Mouse (Mus musculus): ENCODE measurements around the gene Mcm6.
"Not testable (repeated sequence)": the region's sequence is repeated elsewhere in the genome, so short reads cannot be mapped to it uniquely, and the experiment has no call there.

Gene Mcm6

GRCm38 (mm10) chr1:128330313-128330712, 29.2 kb downstream of the Mcm6 start:
- no peak for DNase-seq (ENCODE audit: low spot score)

GRCm38 (mm10) chr1:128328218-128328617, 31.2 kb downstream of the Mcm6 start, which contains the start of gene Lct:
TSS of gene Lct (minus strand) at chr1:128328318.
- no peak for DNase-seq (ENCODE audit: low spot score)

DNA sequence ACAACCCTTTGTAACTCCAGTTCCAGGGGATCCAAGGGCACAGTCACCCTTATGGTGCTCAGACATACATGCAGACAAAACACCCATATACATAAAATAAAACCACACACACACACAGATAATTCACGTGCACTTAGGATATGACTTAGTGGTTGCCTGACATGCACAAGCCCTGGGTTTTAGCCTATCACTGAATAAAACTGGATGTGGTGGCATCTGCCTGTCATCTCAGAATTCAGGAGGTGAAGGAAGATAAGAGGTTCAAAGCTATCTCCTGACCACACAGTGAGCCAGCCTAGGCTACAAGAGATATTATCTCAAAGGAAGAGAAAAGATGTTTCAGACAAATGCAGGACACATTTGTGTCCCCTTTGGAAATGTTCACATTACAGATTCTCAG, 32.3 kb downstream of the Mcm6 start:
- no peak for DNase-seq (ENCODE audit: low spot score)

GRCm38 (mm10) chr1:128324776-128325175, 34.7 kb downstream of the Mcm6 start:
- no peak for DNase-seq (ENCODE audit: low spot score)

- no peak for DNase-seq (ENCODE audit: low spot score)
Measured at GRCm38 (mm10) chr1:128323026-128323643, 36.3 kb downstream of the Mcm6 start.

DNA sequence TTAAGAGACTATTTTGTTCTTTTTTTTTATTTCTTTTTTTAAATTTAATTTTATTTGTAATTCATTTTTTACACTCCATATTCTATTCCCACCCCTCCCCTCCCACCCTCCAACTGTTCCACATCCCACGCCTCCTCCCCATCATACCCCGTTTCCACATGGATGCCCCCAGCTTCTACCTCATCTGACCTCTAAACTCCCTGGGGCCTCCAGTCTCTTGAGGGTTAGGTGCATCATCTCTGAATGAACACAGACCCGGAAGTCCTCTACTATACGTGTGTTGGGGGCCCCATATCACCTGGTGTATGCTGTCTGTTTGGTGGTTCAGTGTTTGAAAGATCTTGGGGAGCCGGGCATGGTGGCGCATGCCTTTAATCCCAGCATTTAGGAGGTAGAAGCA, 40.2 kb downstream of the Mcm6 start:
- DNase-seq (ENCODE audit: low spot score) = not testable (repeated sequence)

- no peak for DNase-seq (ENCODE audit: low spot score)
Measured at GRCm38 (mm10) chr1:128314665-128315064, 44.8 kb downstream of the Mcm6 start.

DNA sequence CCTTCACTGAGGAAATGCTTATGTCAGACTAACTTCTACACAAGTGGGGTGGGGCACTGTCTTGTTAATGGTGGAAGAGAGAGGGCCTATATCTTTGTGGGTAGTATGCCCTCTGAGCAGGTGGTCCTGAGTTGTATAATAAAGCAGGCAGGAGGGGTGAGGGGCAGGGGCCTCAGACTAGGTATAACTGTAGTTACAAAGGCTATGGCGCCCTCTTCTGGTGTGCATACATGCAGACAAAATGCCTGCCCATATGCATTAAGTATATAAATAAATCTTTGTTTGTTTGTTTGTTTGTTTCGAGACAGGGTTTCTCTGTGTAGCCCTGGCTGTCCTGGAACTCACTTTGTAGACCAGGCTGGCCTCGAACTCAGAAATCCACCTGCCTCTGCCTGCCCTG, 50.4 kb downstream of the Mcm6 start:
- no peak for DNase-seq (ENCODE audit: low spot score)

DNA sequence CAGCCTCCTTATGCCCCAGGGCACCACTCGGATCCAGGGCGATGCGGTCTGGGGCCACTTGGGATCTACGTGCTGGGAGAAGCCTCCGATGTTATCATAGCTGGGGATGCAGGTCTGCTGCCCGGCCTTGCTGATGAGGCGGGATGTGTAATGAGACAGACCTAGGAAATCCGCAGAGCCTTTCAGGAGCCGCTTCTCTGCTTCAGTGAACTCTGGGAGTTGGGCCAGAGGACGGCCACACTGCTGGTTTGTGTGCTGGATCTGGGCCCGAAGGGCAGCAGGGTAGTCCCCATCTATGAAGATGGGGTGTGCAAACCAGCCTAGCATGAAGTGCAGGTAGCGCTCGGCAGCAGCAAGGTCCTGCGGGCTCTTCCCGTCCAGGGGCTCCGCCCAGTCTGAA, 55.6 kb downstream of the Mcm6 start:
- DNase-seq (ENCODE audit: low spot score) = no peak

DNA sequence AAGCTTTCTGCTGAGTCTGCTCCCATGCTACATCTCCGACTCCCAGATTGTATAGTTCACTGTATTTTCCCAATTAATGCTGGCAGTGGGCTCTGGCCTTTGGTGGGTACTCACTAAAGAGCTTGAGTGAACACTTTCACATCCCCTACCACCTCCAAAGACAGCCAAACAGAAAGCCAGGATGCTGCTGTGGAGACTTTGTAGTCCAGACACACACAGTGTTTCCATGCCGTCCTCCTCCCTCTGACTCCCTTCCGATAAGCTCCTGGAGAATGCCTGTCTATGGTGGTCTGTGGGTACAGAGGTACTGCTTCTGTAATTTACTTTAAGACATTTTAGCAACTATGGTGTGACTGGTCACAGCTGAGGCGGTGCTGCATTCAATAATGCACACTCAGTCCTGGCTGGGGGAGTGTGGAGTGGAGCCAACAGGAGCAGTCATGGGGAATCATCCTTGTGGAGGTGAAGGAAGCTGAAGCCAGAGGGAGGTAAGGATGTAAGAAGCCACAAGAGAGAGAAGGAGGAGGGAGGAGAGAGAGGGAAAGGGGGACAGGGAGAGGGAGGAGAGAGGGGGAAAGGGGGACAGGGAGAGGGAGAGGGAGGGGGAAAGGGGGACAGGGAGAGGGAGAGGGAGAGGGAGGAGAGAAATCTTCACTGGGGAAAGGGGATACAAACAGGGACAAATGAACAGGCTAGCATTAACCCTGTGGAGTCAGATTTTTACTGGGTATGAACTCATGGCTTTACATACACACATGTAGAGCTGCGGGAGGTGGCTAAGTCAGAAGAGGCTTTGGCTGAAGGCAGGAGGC, 63.5 kb downstream of the Mcm6 start:
- no peak for DNase-seq (ENCODE audit: low spot score)

- no peak for DNase-seq (ENCODE audit: low spot score)
Measured at GRCm38 (mm10) chr1:128295296-128295695, 64.2 kb downstream of the Mcm6 start.

- no peak for DNase-seq (ENCODE audit: low spot score)
Measured at GRCm38 (mm10) chr1:128293524-128293923, 65.9 kb downstream of the Mcm6 start.

DNA sequence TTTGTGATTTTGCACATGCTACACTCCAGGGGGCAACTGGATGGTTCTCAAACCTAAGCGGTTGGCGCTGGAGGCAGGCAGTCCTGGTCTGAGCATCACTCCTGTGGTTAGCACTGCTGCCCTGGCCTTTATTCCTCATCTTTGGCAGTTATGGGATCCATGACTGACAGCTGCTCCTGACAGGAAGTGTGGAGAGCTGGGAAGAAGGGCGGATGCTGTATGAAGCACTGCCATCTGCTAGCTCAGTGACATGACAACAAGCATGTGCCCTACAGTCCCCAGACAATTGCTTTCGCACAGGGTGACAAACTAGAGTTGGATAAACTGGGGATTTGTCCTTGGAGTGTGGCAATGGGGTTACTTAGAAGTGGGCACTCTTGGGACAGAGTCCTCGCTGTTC, 69.2 kb downstream of the Mcm6 start:
- DNase-seq (ENCODE audit: low spot score) = no peak

DNA sequence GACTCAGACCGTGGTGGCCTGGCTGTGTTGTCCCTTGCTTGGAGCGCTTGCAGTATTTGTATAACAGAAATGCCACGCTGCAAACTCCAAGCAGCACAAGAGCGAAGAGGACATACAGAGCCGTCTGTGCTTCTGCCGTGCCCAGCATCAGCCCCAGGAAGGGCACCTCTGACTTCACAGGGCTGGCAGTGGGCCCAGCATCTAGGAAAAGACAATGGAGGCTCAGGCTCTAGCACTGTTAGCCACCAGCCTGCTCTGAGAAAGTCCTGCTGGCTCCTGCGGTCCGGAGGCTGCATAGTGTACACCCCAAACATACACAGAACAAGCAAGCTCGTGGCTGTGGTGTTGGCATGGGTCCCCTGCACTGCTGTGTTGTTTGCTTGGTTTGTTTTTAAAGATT, 74.3 kb downstream of the Mcm6 start:
- no peak for DNase-seq (ENCODE audit: low spot score)

- DNase-seq (ENCODE audit: low spot score) = no peak
Measured at GRCm38 (mm10) chr1:128284157-128284690, 75.2 kb downstream of the Mcm6 start.

DNA sequence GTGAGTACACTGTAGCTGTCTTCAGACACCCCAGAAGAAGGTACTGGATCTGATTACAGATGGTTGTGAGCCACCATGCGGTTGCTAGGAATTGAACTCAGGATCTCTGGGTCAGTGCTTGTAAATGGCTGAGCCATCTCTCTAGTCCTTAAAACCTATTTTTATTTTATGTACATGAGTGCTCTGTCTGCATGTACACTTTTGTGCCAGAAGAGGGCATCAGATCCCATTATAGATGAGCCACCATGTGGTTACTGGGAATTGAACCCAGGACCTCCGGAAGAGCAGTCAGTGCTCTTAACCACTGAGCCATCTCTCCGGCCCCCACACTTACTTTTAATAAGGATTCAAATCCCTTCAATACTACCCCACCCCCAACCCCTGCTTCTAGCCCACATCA, 76.5 kb downstream of the Mcm6 start:
- no peak for DNase-seq (ENCODE audit: low spot score)

DNA sequence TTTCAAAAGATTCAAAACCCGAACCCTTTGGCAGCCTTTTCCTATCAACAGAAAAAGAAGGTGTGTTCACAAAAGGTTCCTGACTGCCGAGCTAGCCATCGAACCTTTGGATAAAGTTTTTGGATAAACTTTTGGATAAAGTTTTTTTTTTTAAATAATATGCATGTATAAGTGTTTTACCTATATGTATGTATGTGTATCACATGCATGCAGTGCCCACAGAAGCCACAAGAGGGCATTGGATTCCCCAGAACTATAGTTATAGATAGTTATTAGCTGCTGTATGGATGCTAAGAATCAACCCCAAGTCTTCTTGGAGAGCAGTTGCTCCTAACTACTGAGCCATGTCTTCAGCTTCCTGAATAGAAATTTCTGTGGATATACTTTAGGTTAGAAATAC, 77.7 kb downstream of the Mcm6 start:
- no peak for DNase-seq (ENCODE audit: low spot score)

Measured in testis, postnatal 10 days (tissue).